Mouse (Mus musculus): Measurements from ENCODE around the gene Kcnj4.

GRCm38 (mm10) chr15:79516171-79517096 lies 11.4 kb upstream of the Kcnj4 start, which contains the start of gene Kdelr3:
- TF ChIP-seq CTCF (IDR thresholded peaks at IDR 0.05) (peak; percentile 30; the same call in 1 of the 2 replicates), EP300 (IDR thresholded peaks at IDR 0.05) (no peak)
